Mouse (Mus musculus) embryonic facial prominence, embryonic 14.5 days (tissue): Measurements from ENCODE around the gene Cdh15. TPM values are rescaled to one million over a fixed set of nuclear protein-coding genes. Genes with fewer than 3 reads are reported as not detected.
A peak's percentile ranks its signal among the peaks of the same experiment; 100 is the strongest.

Source experiments
- ATAC-seq: fragments of 200-750 bp; cut with Nextera tagmentation; 2 replicates; pipeline ENCODE4 v1.8.0; 2017; ENCODE audit warnings: low read depth, moderate number of reproducible peaks, moderate TSS enrichment
- DNase-seq: peaks from one replicate; pipeline ENCODE4 v3.0.0-alpha.2; 2015; ENCODE audit warnings: low spot score
- H3K27ac ChIP-seq: fragments of 300-500 bp; sonication (generic); replicated peaks from 2 replicates; pipeline ENCODE4 v1.5.1; 2014; ENCODE audit warnings: low read depth, mild to moderate bottlenecking, low read length, moderate library complexity
- H3K27me3 ChIP-seq: fragments of 300-500 bp; sonication (generic); replicated peaks from 2 replicates; pipeline ENCODE4 v1.6.1; 2014; ENCODE audit warnings: low read length; ENCODE audit not compliant: control insufficient read depth, insufficient read depth
- H3K36me3 ChIP-seq: fragments of 300-500 bp; sonication (generic); 2 replicates; pipeline ENCODE4 v1.6.1; 2014; ENCODE audit warnings: low read length, mixed read lengths; ENCODE audit not compliant: control insufficient read depth, insufficient read depth
- H3K4me1 ChIP-seq: fragments of 300-500 bp; sonication (generic); 2 replicates; pipeline ENCODE4 v1.6.1; 2014; ENCODE audit warnings: antibody characterized with exemption, low read length; ENCODE audit not compliant: control insufficient read depth, insufficient read depth
- H3K4me2 ChIP-seq: fragments of 300-500 bp; sonication (generic); 2 replicates; pipeline ENCODE4 v1.6.1; 2014; ENCODE audit warnings: low read depth, mild to moderate bottlenecking, low read length, moderate library complexity, mixed read lengths
- H3K4me3 ChIP-seq: fragments of 300-500 bp; sonication (generic); 2 replicates; pipeline ENCODE4 v1.5.1; 2014; ENCODE audit warnings: low read depth, mild to moderate bottlenecking, low read length
- H3K9ac ChIP-seq: fragments of 300-500 bp; sonication (generic); 2 replicates; pipeline ENCODE4 v1.6.1; 2014; ENCODE audit warnings: low read depth, mild to moderate bottlenecking, low read length, moderate library complexity, mixed read lengths
- H3K9me3 ChIP-seq: fragments of 300-500 bp; sonication (generic); 2 replicates; pipeline ENCODE4 v1.6.1; 2016; ENCODE audit warnings: low read length; ENCODE audit not compliant: control insufficient read depth
- WGBS: fragments of 180-500 bp; shearing (Covaris S2); extraction: QIAGEN DNeasy Blood & Tissue Kit; methylation state at CpG from one replicate; pipeline ENCODE4 v1.1.7; 2014; 5-methylcytosine and 5-hydroxymethylcytosine counted together
- polyA plus RNA-seq: library from polyadenylated mRNA; unstranded; fragments of >200 nt; fragmentation: Nextera tagmentation; extraction: Ambion mirVana; gene quantifications from 2 replicates; pipeline ENCODE4 v1.2.1, GENCODE M21; 2014

Gene Cdh15
- polyA plus RNA-seq, 1 experiment from 2014 or later, result 34.5 TPM

DNA sequence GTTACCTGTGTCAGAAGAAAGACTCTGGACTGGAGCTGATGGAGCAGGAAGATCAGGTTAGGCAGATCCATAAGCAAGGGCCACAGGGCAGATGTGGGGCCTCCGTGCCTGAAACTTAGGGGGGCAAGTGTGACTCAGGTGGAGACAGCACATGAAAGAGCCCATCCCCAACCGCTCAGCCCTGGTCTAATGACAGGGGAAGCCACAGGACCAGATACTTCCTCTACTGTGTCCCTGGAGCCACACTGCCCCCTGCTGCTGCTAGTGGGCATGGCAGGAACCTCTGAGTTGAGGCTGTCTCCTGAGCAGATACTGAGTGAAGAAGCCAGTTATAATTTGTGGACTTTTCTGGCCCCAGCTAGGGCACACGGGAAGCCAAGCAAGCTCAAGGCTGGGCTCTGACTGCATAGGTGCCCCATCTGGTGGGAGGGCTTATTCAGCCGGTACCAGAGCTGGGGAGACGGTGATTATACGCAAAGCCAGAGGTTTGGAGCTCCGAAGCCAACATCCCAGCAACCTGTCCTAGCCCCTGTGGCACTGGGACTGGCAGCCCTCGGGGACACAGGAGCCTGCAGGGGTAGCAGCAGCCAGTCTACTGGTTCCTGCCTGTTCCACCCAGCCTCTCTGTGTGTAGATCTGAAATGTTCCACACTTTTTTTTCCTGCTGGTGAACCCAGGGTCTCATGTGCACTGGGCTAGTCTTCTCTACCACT, 17.3 kb upstream of the Cdh15 start:
- Histone ChIP-seq H3K9me3 (no peaks in the 10 kb centered on the region), H3K27me3 (no peaks in the 10 kb centered on the region), H3K4me1 (no peaks in the 10 kb centered on the region), H3K27ac (no peak overlapping the region), H3K4me3 (no peak overlapping the region), H3K36me3 (no peaks in the 10 kb centered on the region), H3K9ac (no peak overlapping the region), H3K4me2 (no peak overlapping the region)
- peak; percentile 84 for ATAC-seq
- WGBS, result 10% methylated on average over 4 of the region's 8 CpGs
- DNase-seq, result peak; percentile 77

DNA sequence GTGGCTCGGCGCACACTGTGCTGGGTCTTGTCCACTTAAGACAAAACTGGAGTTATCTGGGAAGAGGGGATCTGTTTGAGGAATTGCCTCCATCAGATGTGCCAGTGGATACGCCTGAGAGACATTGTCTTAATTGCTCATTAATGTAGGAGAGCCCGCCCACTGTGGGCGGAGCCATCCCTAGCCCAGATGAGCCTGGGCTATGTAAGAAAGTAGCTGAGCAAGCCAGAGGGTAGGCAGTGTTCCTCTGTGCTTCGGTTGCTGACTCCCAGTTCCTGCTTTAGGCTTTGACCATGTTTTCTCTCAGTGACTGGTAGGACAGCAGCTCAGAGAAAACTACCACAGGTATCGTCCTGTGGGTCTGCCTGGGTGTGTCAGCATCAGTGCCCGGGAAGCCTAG, 13.3 kb upstream of the Cdh15 start:
- no peak overlapping the region for H3K4me2 ChIP-seq
- no peaks in the 10 kb centered on the region for H3K27me3 ChIP-seq
- no peak overlapping the region for H3K9ac ChIP-seq
- no peak overlapping the region for H3K4me3 ChIP-seq
- WGBS, result 85% methylated on average over 8 of the region's 8 CpGs
- DNase-seq, result no peak
- no peaks in the 10 kb centered on the region for H3K36me3 ChIP-seq
- ATAC-seq, result no peak
- no peaks in the 10 kb centered on the region for H3K4me1 ChIP-seq
- no peaks in the 10 kb centered on the region for H3K9me3 ChIP-seq
- no peak overlapping the region for H3K27ac ChIP-seq

DNA sequence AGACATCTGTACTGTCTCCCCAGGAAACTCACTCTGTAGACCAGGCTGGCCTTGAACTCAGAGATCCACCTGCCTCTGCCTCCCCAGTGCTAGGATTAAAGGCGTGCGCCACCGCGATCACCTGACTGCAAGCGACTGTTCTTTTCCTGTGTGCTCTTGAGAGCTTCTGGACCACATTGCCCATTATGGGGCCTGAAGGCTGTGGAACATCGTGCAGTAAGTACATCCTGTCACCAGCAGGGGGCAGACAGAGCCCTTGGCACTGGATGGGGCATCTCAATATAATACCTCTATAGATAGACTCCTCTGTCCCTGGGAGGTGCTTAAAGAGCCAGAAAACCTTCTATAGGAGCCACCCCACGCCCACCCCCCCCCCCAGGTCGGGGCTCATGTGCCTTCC, 12.8 kb upstream of the Cdh15 start:
- ATAC-seq, result peak; percentile 47
- no peaks in the 10 kb centered on the region for H3K36me3 ChIP-seq

DNA sequence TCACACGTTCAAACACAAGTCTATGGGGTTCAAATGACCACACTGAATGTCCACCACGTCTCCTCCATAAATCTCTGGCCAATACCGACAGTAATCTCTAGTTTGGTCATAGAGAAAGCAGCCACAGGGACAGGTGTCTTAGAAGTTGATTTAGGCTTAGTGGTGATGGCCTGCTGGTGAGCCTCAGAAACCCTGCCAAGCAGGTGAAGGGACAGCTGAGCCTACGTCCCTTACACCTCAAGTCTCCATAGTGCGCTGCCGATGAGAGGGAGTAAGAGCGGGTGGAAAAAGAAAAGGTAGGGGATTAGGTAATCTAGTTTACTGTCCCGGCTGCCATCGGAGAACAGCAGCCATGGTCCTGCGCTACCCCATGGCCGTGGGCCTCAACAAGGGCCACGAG, 11.6 kb upstream of the Cdh15 start:
- H3K9me3 ChIP-seq, result no peaks in the 10 kb centered on the region
- H3K4me3 ChIP-seq, result no peak overlapping the region
- H3K36me3 ChIP-seq, result no peaks in the 10 kb centered on the region
- no peak overlapping the region for H3K9ac ChIP-seq
- H3K4me1 ChIP-seq, result 0 out of 2 replicates have a peak, but pooled peaks cover 3% of the 10 kb centered on the region
- no peak for ATAC-seq
- no peak for DNase-seq
- 87% methylated on average over 12 of the region's 12 CpGs for WGBS
- H3K27ac ChIP-seq, result no peak overlapping the region
- H3K4me2 ChIP-seq, result no peak overlapping the region
- H3K27me3 ChIP-seq, result no peaks in the 10 kb centered on the region

More for the DNA sequence above, 12.8 kb upstream of the Cdh15 start:
- Histone ChIP-seq H3K4me2 (no peak overlapping the region), H3K9ac (no peak overlapping the region), H3K27me3 (no peaks in the 10 kb centered on the region), H3K9me3 (no peaks in the 10 kb centered on the region), H3K4me3 (no peak overlapping the region), H3K27ac (no peak overlapping the region), H3K4me1 (no peaks in the 10 kb centered on the region)
- DNase-seq, result peak; percentile 85
- WGBS, result 29% methylated on average over 8 of the region's 8 CpGs

DNA sequence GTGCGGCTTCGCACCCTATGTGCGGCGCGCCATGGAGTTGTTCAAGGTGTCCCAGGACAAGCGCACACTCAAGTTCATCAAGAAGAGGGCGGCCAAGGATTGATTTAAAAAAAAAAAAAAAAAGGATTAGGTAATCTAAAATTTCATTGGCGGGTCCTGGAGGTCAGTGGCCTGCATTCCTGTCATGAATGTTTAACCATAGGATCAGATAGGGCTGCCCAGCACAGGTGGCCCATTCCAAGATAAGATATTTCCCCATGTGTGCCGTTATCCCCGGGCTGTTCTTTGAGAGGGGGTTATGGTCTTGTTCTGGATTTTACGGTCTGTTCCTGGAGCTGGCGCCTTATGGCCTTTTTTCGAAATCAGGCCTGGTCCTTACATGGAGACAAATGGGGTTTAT, 11.1 kb upstream of the Cdh15 start:
- H3K4me2 ChIP-seq, result no peak overlapping the region
- no peak overlapping the region for H3K27ac ChIP-seq
- no peak overlapping the region for H3K4me3 ChIP-seq
- no peaks in the 10 kb centered on the region for H3K9me3 ChIP-seq
- WGBS, result 90% methylated on average over 13 of the region's 13 CpGs
- no peaks in the 10 kb centered on the region for H3K27me3 ChIP-seq
- no peak for DNase-seq
- H3K36me3 ChIP-seq, result no peaks in the 10 kb centered on the region
- H3K9ac ChIP-seq, result no peak overlapping the region
- H3K4me1 ChIP-seq, result 0 out of 2 replicates have a peak, but pooled peaks cover 3% of the 10 kb centered on the region
- ATAC-seq, result no peak

DNA sequence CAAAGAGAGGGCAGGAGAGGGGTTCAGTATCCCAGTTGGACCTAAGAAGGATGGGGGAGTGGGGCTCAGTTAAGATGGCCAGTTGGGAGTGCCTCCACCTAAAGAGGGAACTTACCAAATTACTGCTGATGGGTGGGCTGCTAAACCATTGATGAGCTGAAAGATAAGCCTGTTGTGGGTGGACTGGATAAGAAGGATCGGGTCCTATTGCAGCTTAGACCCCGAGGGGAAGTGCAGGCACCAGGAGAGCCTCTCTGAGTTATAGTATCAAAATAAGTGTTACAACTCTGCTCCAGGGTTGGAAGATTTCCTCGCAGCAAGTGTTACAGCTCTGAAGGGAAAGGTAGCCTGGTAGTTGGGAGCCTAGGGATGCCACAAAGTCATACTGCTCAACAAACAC, 3.6 kb upstream of the Cdh15 start:
- Histone ChIP-seq H3K27ac (no peak overlapping the region), H3K4me3 (no peak overlapping the region), H3K9me3 (no peaks in the 10 kb centered on the region), H3K9ac (no peak overlapping the region), H3K36me3 (no peaks in the 10 kb centered on the region), H3K4me2 (no peak overlapping the region), H3K27me3 (no peaks in the 10 kb centered on the region), H3K4me1 (peaks cover 7% of the 10 kb centered on the region; the same call in 1 of the 2 replicates)
- ATAC-seq (no peak), DNase-seq (no peak)
- 55% methylated on average over 3 of the region's 3 CpGs for WGBS

DNA sequence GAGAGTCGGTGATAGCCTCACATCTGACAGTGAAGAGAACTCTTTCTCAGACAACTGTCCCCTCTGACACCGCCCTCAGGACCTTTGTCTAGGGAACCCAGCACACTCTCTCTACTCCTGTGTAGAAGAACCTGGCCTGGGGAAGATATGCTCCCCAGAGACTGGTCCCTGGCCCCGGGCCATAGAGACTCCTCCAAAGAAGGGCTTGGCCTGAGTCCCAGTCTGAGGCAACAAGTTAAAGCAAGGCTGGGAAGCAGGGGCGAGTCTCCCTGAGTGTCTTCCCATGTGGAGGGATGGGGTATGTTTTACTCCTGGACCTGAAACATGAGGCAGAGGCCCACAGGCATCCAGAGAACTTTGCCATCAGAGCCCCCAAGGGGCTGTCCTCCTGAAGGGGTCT, 2.1 kb upstream of the Cdh15 start:
- Histone ChIP-seq H3K27me3 (no peaks in the 10 kb centered on the region), H3K4me3 (no peak overlapping the region), H3K9me3 (no peaks in the 10 kb centered on the region), H3K9ac (no peak overlapping the region), H3K4me1 (peaks cover 7% of the 10 kb centered on the region; the same call in 1 of the 2 replicates), H3K4me2 (no peak overlapping the region), H3K27ac (no peak overlapping the region), H3K36me3 (no peaks in the 10 kb centered on the region)
- DNase-seq, result peak; percentile 62
- no peak for ATAC-seq
- 56% methylated on average over 4 of the region's 4 CpGs for WGBS

DNA sequence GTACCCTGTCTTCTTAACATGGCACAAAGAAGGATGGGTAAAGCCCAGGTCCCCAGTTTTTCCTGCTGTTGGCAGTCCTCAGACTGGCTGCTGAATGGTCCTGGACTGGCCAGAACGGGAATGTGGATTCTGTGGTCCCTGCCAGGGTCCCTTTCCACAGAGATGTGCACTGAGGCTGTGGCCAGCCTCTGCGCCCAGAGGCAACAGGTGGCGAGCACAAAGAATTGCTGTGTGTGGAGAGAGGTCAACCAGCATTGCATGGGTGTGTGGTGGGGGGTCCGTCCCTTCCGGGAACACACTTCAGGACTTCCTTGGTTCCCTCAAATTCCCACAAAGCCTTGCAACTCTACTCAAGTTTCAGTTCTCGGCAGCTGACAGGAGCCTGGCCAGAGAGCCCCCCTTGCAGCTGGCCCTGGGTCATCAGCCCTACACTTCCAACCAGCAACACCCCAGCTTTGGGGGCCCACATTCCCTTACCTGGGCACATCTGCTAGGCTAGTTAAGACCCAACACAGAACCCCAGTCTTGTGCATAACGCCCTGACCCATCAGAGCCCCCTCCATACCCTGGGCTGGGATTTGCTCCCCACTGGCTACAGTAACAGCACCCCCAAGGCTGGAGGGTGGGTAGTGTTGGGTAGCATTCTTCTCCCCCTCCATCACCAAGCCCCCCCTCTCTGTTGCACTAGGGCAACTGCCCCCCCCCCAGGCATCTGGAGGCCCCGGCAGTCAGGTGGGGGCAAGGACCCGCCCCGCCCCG, 1.6 kb downstream of the Cdh15 start:
- 40% methylated on average over 10 of the region's 11 CpGs for WGBS
- H3K9me3 ChIP-seq, result no peaks in the 10 kb centered on the region
- peak; percentile 59 for DNase-seq
- H3K9ac ChIP-seq, result 0 out of 2 replicates have a peak overlapping the region, but pooled peaks have one; percentile 14
- H3K27me3 ChIP-seq, result no peaks in the 10 kb centered on the region
- H3K36me3 ChIP-seq, result no peaks in the 10 kb centered on the region
- H3K27ac ChIP-seq, result peak overlapping the region; percentile 34
- peak overlapping the region; percentile 30 for H3K4me3 ChIP-seq
- peak; percentile 10; the same call in 1 of the 2 replicates for ATAC-seq
- H3K4me2 ChIP-seq, result peak overlapping the region; percentile 26; the same call in 1 of the 2 replicates
- peaks cover 15% of the 10 kb centered on the region for H3K4me1 ChIP-seq
